Mouse (Mus musculus) MEL (cell line): ENCODE results near the gene Slc22a1.

ENCODE experiments used
- MAFK ChIP-seq: IDR thresholded peaks from 2 replicates; pipeline ENCODE4 v1.6.1; 2011; ENCODE audit warnings: low read depth, mild to moderate bottlenecking, low read length, improper control_type of control experiment, borderline replicate concordance
- POLR2A ChIP-seq, 2 experiments: IDR thresholded peaks; 2 replicates each; pipeline ENCODE4 v1.6.1; 2011 to 2012; ENCODE audit warnings: low read length in 2 of 2, mild to moderate bottlenecking in 2 of 2, control low read depth in 1 of 2, improper control_type of control experiment in 1 of 2, low read depth in 1 of 2, moderate library complexity in 1 of 2; ENCODE audit not compliant: control insufficient read depth in 1 of 2, insufficient read depth in 1 of 2, poor library complexity in 1 of 2
- POLR2AphosphoS5 ChIP-seq: IDR thresholded peaks from 2 replicates; pipeline ENCODE4 v1.6.1; 2012; ENCODE audit warnings: low read depth, borderline replicate concordance, mild to moderate bottlenecking, inconsistent platforms, low read length, moderate library complexity, mixed read lengths
- USF1 ChIP-seq: IDR thresholded peaks from 2 replicates; pipeline ENCODE4 v1.6.1; 2014; ENCODE audit warnings: low read depth, mild to moderate bottlenecking, inconsistent platforms, low read length, improper control_type of control experiment, moderate library complexity

GRCm38 (mm10) chr17:12722622-12723021, 47.0 kb upstream of the Slc22a1 start:
- TF ChIP-seq POLR2AphosphoS5: no peak
- TF ChIP-seq USF1: no peak
- no peak for TF ChIP-seq POLR2A (IDR thresholded peaks at IDR 0.05; ENCODE audit: control insufficient read depth in 1 of 2, insufficient read depth in 1 of 2, low read depth in 1 of 2, low read length in 2 of 2, poor library complexity in 1 of 2)
- no peak for TF ChIP-seq MAFK
